Mouse (Mus musculus) ES-E14 (cell line): ENCODE results near the gene Ola1.

Source experiments
- HCFC1 ChIP-seq: IDR thresholded peaks from 2 replicates; pipeline ENCODE4 v1.6.1; 2012; ENCODE audit warnings: low read length, inconsistent platforms, borderline replicate concordance; ENCODE audit not compliant: insufficient read depth
- MAFK ChIP-seq: IDR thresholded peaks from 2 replicates; pipeline ENCODE4 v1.6.1; 2014; ENCODE audit warnings: mild to moderate bottlenecking, low read depth, low read length, inconsistent platforms; ENCODE audit not compliant: insufficient read depth
- ZC3H11A ChIP-seq: IDR thresholded peaks from 2 replicates; pipeline ENCODE4 v1.6.1; 2012; ENCODE audit warnings: low read depth, mild to moderate bottlenecking, inconsistent platforms, low read length, borderline replicate concordance

GRCm38 (mm10) chr2:73058344-73058743 is 160.4 kb downstream of the Ola1 start:
- TF ChIP-seq MAFK (no peak), HCFC1 (no peak), ZC3H11A (no peak)
